Mouse (Mus musculus) small intestine, adult 2 months (tissue): ENCODE results near the gene Syngr3.

Experiments used
- CTCF ChIP-seq: fragments of 200-500 bp; IDR thresholded peaks from 2 replicates; pipeline ENCODE4 v1.5.1; 2012; ENCODE audit warnings: low read depth, mild to moderate bottlenecking, control low read depth, inconsistent platforms, low read length, moderate library complexity, mixed read lengths; ENCODE audit not compliant: insufficient replicate concordance, insufficient read length; ENCODE audit errors: extremely low read depth
- POLR2A ChIP-seq: fragments of 200-500 bp; IDR thresholded peaks from 2 replicates; pipeline ENCODE4 v1.6.1; 2012; ENCODE audit warnings: low read depth, mild to moderate bottlenecking, control low read depth, inconsistent platforms, low read length, moderate library complexity

DNA sequence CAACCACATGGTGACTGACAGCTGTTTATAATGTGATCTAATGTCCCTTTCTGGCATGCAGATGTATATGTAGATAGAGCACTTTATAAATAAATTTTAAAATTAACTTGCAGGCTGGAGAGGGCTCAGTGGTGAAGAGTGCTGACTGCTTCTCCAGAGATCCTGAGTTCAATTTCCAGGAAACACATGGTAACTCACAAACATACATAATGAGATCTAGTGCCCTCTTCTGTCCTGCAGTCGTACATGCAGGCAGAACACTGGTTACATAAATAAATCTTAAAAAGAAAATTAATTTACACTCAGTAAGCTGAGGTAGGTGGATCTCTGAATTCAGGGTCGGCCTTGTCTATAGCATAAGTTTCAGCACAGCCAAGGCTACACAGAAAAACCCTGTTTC lies 18.9 kb upstream of the Syngr3 start:
- no peak for TF ChIP-seq CTCF
- no peak for TF ChIP-seq POLR2A
